Mouse (Mus musculus) MEL (cell line): ENCODE measurements at regions not wholly inside any gene's neighbourhood (a gene's known extent, or its start where the extent isn't known, plus 50 kb on each side); places are given as distances from the start of the nearest gene placed in this dataset.
"Not testable (repeated sequence)": the region's sequence is repeated elsewhere in the genome, so short reads cannot be mapped to it uniquely, and the experiment has no call there.

Source experiments
- CHD1 ChIP-seq: IDR thresholded peaks from 2 replicates; pipeline ENCODE4 v1.6.1; 2012; ENCODE audit warnings: low read depth, mild to moderate bottlenecking, inconsistent platforms, low read length, improper control_type of control experiment
- CTCF ChIP-seq, 3 experiments: IDR thresholded peaks in 2 of 3; conservative IDR thresholded peaks in 1 of 3; 2 replicates each; pipeline ENCODE4 v1.5.1; 2011 to 2012; ENCODE audit warnings: low read length in 3 of 3, low read depth in 2 of 3, mild to moderate bottlenecking in 2 of 3, improper control_type of control experiment in 1 of 3, inconsistent platforms in 1 of 3, mixed read lengths in 1 of 3, moderate library complexity in 1 of 3; ENCODE audit not compliant: control insufficient read depth in 1 of 3, insufficient read depth in 1 of 3, poor library complexity in 1 of 3, severe bottlenecking in 1 of 3
- HCFC1 ChIP-seq: IDR thresholded peaks from 2 replicates; pipeline ENCODE4 v1.6.1; 2012; ENCODE audit warnings: low read depth, mild to moderate bottlenecking, inconsistent platforms, low read length, improper control_type of control experiment, moderate library complexity
- MAX ChIP-seq: IDR thresholded peaks from 2 replicates; pipeline ENCODE4 v1.6.1; 2011; ENCODE audit warnings: low read length, improper control_type of control experiment
- MAZ ChIP-seq: IDR thresholded peaks from 2 replicates; pipeline ENCODE4 v1.6.1; 2012; ENCODE audit warnings: low read depth, mild to moderate bottlenecking, inconsistent platforms, low read length, improper control_type of control experiment

- TF ChIP-seq HCFC1; CHD1; CTCF (IDR thresholded peaks at IDR 0.05 in 2 of 3, conservative IDR thresholded peaks at IDR 0.05 in 1 of 3; ENCODE audit: control insufficient read depth in 1 of 3, insufficient read depth in 1 of 3, low read depth in 2 of 3, low read length in 3 of 3, poor library complexity in 1 of 3, severe bottlenecking in 1 of 3); MAX: not testable (repeated sequence)
- TF ChIP-seq MAZ = peak; percentile 84
Observed at GRCm38 (mm10) chr17:82379371-82379770, 641.2 kb upstream of the Slc8a1 start.
